ENCODE assay signal across 8 mouse cellular contexts in genomic region chr5:150674866-150675265, GRCm38 (mm10). TPM values are rescaled to one million over a fixed set of nuclear protein-coding genes. Genes with fewer than 3 reads are reported as not detected.
DNase-seq lines count a peak whose midpoint lies in the region; ATAC-seq and TF ChIP-seq lines count a peak whose summit lies in the region.

No protein-coding gene starts in this region.

- H3K4me2 ChIP-seq in forebrain, postnatal 0 days (ENCODE audit: low read depth), result peak overlapping the region; percentile 58
- H3K4me2 ChIP-seq in liver, embryonic 13.5 days, result peak overlapping the region; percentile 87

- H3K9me3 ChIP-seq in E14TG2a.4 (ENCODE audit: low read length), result no peaks in the 10 kb centered on the region
- no peaks in the 10 kb centered on the region for H3K9me3 ChIP-seq in forebrain, postnatal 0 days (ENCODE audit: low read length)
- no peaks in the 10 kb centered on the region for H3K9me3 ChIP-seq in liver, embryonic 13.5 days (replicated peaks)

- H3K36me3 ChIP-seq in E14TG2a.4 (ENCODE audit: insufficient read depth, low read length), result no peaks in the 10 kb centered on the region
- no peaks in the 10 kb centered on the region for H3K36me3 ChIP-seq in forebrain, postnatal 0 days (ENCODE audit: insufficient read depth)
- H3K36me3 ChIP-seq in liver, embryonic 13.5 days, result no peaks in the 10 kb centered on the region

- DNase-seq in gastrocnemius, adult 2 months, result no peak
- DNase-seq in gastrocnemius, postnatal 14 days, result no peak
- DNase-seq in forebrain, postnatal 0 days, result no peak
- no peak for DNase-seq in liver, embryonic 13.5 days
- no peak for DNase-seq in MN1 (ENCODE audit: low spot score)
- DNase-seq in spleen, postnatal 10 days (ENCODE audit: low spot score in 2 of 2), result no peak
- DNase-seq in spleen, postnatal 4 days (ENCODE audit: low spot score in 2 of 2), result no peak

- intact Hi-C loops in gastrocnemius, adult 2 months (cut with DNase I), result loop anchor here (5.0 to 10.0 kb wide), 4 partner anchors 42 to 692 kb away; no protein-coding TSS in a partner anchor
- intact Hi-C loops in gastrocnemius, postnatal 14 days (cut with DNase I; ENCODE audit: low total_unique reads), result no loop called here

- H3K4me1 ChIP-seq in E14TG2a.4 (replicated peaks; ENCODE audit: low read depth, low read length), result peaks cover 29% of the 10 kb centered on the region
- H3K4me1 ChIP-seq in forebrain, postnatal 0 days (ENCODE audit: insufficient read depth), result 0 out of 2 replicates have a peak, but pooled peaks cover 6% of the 10 kb centered on the region
- H3K4me1 ChIP-seq in liver, embryonic 13.5 days (replicated peaks), result peaks cover 38% of the 10 kb centered on the region

- ATAC-seq in forebrain, postnatal 0 days, result no peak
- ATAC-seq in liver, embryonic 13.5 days (ENCODE audit: low read depth), result no peak

- no peak overlapping the region for H3K27ac ChIP-seq in gastrocnemius, adult 2 months
- H3K27ac ChIP-seq in forebrain, postnatal 0 days (ENCODE audit: low read depth, low read length), result no peak overlapping the region
- H3K27ac ChIP-seq in liver, embryonic 13.5 days, result no peak overlapping the region

- 50% methylated on average over 6 of the region's 6 CpGs for WGBS in forebrain, postnatal 0 days
- WGBS in liver, embryonic 13.5 days (ENCODE audit: insufficient replicate concordance), result 38% methylated on average over 6 of the region's 6 CpGs

- no peak overlapping the region; the same call in 1 of the 2 replicates for H3K9ac ChIP-seq in forebrain, postnatal 0 days
- H3K9ac ChIP-seq in liver, embryonic 13.5 days, result peak overlapping the region; percentile 98

- peak overlapping the region; percentile 94 for H3K4me3 ChIP-seq in gastrocnemius, adult 2 months
- H3K4me3 ChIP-seq in E14TG2a.4 (replicated peaks; ENCODE audit: low read length), result peak overlapping the region; percentile 88
- peak overlapping the region; percentile 87 for H3K4me3 ChIP-seq in forebrain, postnatal 0 days (ENCODE audit: low read depth, low read length)
- peak overlapping the region; percentile 97 for H3K4me3 ChIP-seq in liver, embryonic 13.5 days (replicated peaks)

- TF ChIP-seq CTCF in gastrocnemius, adult 2 months (IDR thresholded peaks at IDR 0.05), result no peak
- no peak for TF ChIP-seq CTCF in E14TG2a.4 (conservative IDR thresholded peaks at IDR 0.05; ENCODE audit: low read length)
- no peak for TF ChIP-seq CTCF in forebrain, postnatal 0 days (IDR thresholded peaks at IDR 0.05; ENCODE audit: low read depth)

- peaks cover 9% of the 10 kb centered on the region for H3K27me3 ChIP-seq in E14TG2a.4 (ENCODE audit: insufficient read depth, low read length)
- no peaks in the 10 kb centered on the region for H3K27me3 ChIP-seq in forebrain, postnatal 0 days (ENCODE audit: insufficient read depth, low read length)
- no peaks in the 10 kb centered on the region for H3K27me3 ChIP-seq in liver, embryonic 13.5 days

RNA-seq across cellular contexts. Expression of gene Pds5b, which starts 1.3 kb away (rescaled TPM):
- total RNA-seq in gastrocnemius, adult 2 months (2021), result 10 to 100 TPM; 20.8 to 23.0 TPM
- 10 to 100 TPM; 16.6 to 19.2 TPM for total RNA-seq in gastrocnemius, postnatal 14 days (2021)
- total RNA-seq in forebrain, postnatal 0 days (2014; rRNA removed), result 43.5 and 50.0 TPM in 2 replicates
- 11.7 and 17.2 TPM in 2 replicates for polyA plus RNA-seq in forebrain, postnatal 0 days (2015; fragmentation: Nextera tagmentation; extraction: Ambion mirVana)
- 9.9 and 12.6 TPM in 2 replicates for polyA plus RNA-seq in liver, embryonic 13.5 days (2015; fragmentation: Nextera tagmentation; extraction: Ambion mirVana)

RNA-seq across cellular contexts. Expression of gene N4bp2l2, which starts 8.9 kb away (rescaled TPM):
- 10 to 100 TPM; 30.9 to 32.3 TPM for total RNA-seq in gastrocnemius, adult 2 months (2021)
- total RNA-seq in gastrocnemius, postnatal 14 days (2021), result 10 to 100 TPM; 28.3 to 30.0 TPM
- 93.1 and 101 TPM in 2 replicates for total RNA-seq in forebrain, postnatal 0 days (2014; rRNA removed)
- 21.5 and 26.5 TPM in 2 replicates for polyA plus RNA-seq in forebrain, postnatal 0 days (2015; fragmentation: Nextera tagmentation; extraction: Ambion mirVana)
- polyA plus RNA-seq in liver, embryonic 13.5 days (2015; fragmentation: Nextera tagmentation; extraction: Ambion mirVana), result 19.7 and 27.5 TPM in 2 replicates
